Mouse (Mus musculus): ENCODE data around the gene Adrb1. TPM values are rescaled to one million over a fixed set of nuclear protein-coding genes. Genes with fewer than 3 reads are reported as not detected.

Adrb1 gene
- polyA plus RNA-seq, 1 experiment = not detected

DNA sequence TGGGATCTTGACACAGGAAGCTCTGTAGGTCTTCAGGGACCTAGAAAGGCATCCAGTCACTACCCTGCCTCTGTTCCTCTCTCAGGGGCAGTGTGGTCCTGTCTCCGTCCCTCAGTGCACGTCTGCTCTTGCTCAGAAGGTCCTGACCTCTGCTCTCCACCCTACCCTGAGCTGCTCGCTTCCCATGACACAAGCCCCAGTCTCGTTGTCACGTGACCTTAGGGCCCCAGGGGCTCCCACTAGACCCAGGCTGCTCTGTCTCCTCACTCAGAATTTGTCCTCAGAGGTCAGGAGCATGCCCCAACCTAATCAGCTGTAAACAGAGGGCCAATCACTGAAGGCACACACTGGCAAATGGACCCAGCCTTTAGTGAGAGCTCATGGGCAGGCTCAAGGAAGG lies 29.5 kb upstream of the Adrb1 start:
- no peak for TF ChIP-seq GATA1 (IDR thresholded peaks at IDR 0.05; ENCODE audit: low read length)

- no peak for TF ChIP-seq GATA1 (IDR thresholded peaks at IDR 0.05; ENCODE audit: low read length)
Observed at GRCm38 (mm10) chr19:56697370-56698144, 24.4 kb upstream of the Adrb1 start.

GRCm38 (mm10) chr19:56700848-56701247 lies 21.2 kb upstream of the Adrb1 start:
- no peak for TF ChIP-seq GATA1 (IDR thresholded peaks at IDR 0.05; ENCODE audit: low read length)

- TF ChIP-seq GATA1 (IDR thresholded peaks at IDR 0.05; ENCODE audit: low read length) = no peak
Observed at GRCm38 (mm10) chr19:56701404-56702033, 20.5 kb upstream of the Adrb1 start.

GRCm38 (mm10) chr19:56702039-56702438 lies 20.0 kb upstream of the Adrb1 start:
- no peak for TF ChIP-seq GATA1 (IDR thresholded peaks at IDR 0.05; ENCODE audit: low read length)

GRCm38 (mm10) chr19:56703238-56704097 lies 18.5 kb upstream of the Adrb1 start:
- TF ChIP-seq GATA1 (IDR thresholded peaks at IDR 0.05; ENCODE audit: low read length) = no peak

GRCm38 (mm10) chr19:56705026-56705675 lies 16.8 kb upstream of the Adrb1 start:
- no peak for TF ChIP-seq GATA1 (IDR thresholded peaks at IDR 0.05; ENCODE audit: low read length)

- TF ChIP-seq GATA1 (IDR thresholded peaks at IDR 0.05; ENCODE audit: low read length) = no peak
Observed at GRCm38 (mm10) chr19:56708794-56709193, 13.2 kb upstream of the Adrb1 start.

DNA sequence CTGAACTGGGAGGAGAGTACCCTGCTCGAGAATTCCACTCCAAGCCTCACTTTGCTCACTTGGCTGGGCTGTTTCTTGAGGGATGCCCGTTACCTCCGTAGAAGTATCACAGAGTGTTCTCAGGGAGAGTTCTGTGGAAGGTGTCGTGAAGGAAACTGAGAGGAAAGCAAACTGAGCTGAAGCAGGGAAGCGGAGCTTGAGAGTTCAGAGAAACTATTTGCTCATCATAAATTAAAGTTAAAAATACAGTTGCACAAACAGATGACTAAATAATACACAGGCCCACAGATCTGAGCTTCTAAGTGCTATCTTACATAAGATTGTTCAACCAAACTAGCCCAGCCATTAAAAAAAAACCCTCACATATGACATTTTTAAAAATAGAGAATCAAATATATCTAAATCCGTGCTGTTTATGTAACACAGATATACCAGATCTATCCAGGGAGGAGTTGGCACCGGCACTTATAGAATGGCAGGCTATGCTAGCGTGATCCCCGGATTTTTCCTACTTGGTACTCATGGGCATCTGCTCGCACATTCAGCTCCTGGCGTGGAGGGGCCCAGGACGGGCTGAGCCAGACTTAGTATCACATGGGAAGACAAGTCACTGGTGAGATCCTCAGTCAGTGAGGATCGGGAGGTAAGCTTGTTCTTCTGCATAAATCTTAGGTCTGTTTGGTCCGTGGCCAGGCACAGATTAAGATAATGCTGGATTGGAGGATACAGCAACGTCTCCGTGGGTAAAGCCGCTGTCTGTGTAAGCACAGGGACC lies 11.7 kb upstream of the Adrb1 start:
- no peak for TF ChIP-seq GATA1 (IDR thresholded peaks at IDR 0.05; ENCODE audit: low read length)

GRCm38 (mm10) chr19:56713613-56714012 lies 8.4 kb upstream of the Adrb1 start:
- TF ChIP-seq GATA1 (IDR thresholded peaks at IDR 0.05; ENCODE audit: low read length) = no peak

GRCm38 (mm10) chr19:56714661-56715170 lies 7.3 kb upstream of the Adrb1 start:
- no peak for TF ChIP-seq GATA1 (IDR thresholded peaks at IDR 0.05; ENCODE audit: low read length)

- no peak for TF ChIP-seq GATA1 (IDR thresholded peaks at IDR 0.05; ENCODE audit: low read length)
Observed at GRCm38 (mm10) chr19:56718046-56718445, 4.0 kb upstream of the Adrb1 start.

DNA sequence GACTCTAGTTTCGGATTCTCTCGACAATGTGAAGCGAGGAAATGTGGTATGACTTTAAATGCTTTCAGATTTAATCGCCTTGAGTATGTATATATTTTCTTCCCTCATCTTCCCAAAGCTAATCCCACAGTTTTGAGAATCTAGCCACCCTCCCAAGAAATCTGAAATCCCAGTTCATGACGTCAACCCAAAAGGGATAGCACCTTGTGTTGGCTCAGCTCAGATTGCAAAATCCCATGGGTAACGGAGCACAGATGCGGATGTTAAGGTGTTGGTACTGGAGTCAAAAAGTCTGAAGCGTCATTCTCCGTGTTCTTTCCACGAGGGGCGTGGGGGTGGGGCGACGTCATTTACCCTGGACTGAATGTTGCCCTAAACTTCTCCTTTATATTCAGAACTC lies 1.1 kb upstream of the Adrb1 start:
- TF ChIP-seq GATA1 (IDR thresholded peaks at IDR 0.05; ENCODE audit: low read length) = no peak

GRCm38 (mm10) chr19:56722291-56722707 lies 300 bp downstream of the Adrb1 start:
- TF ChIP-seq GATA1 (IDR thresholded peaks at IDR 0.05; ENCODE audit: low read length) = no peak
